Mouse (Mus musculus): ENCODE results near the gene Mtnr1b.

Mtnr1b gene

GRCm38 (mm10) chr9:15800402-15800801 lies 74.0 kb downstream of the Mtnr1b start:
- no peak for DNase-seq

- no peak for DNase-seq
Observed at GRCm38 (mm10) chr9:15794408-15794807, 79.9 kb downstream of the Mtnr1b start.

GRCm38 (mm10) chr9:15792076-15792475 lies 82.3 kb downstream of the Mtnr1b start:
- no peak for DNase-seq

- no peak for DNase-seq
Observed at GRCm38 (mm10) chr9:15786610-15787009, 87.7 kb downstream of the Mtnr1b start.

- DNase-seq = no peak
Observed at GRCm38 (mm10) chr9:15786192-15786591, 88.2 kb downstream of the Mtnr1b start.

- DNase-seq = no peak
Observed at GRCm38 (mm10) chr9:15781936-15782335, 92.4 kb downstream of the Mtnr1b start.

GRCm38 (mm10) chr9:15774911-15775310 lies 99.4 kb downstream of the Mtnr1b start:
- no peak for DNase-seq

Measured in lung, adult 18-20 months (tissue).